Mouse (Mus musculus): Measurements from ENCODE around the gene Pla2g15.

- peak; percentile 98 for TF ChIP-seq CTCF (IDR thresholded peaks at IDR 0.05; ENCODE audit: low read depth)
- no peak for TF ChIP-seq EP300 (IDR thresholded peaks at IDR 0.05; ENCODE audit: low read depth)
Measured at GRCm38 (mm10) chr8:106140769-106141168, 9.4 kb upstream of the Pla2g15 start.

Data from liver, postnatal 0 days (tissue).